Mouse (Mus musculus) heart, adult 9 months (tissue): Measurements from ENCODE around the gene Hipk2.

Source experiments
- DNase-seq, 2 experiments: peaks; one replicate each; pipeline ENCODE4 v3.0.0; 2022; ENCODE audit warnings: low spot score in 2 of 2

Gene Hipk2

GRCm38 (mm10) chr6:38867291-38867690 is 8.7 kb downstream of the Hipk2 start:
- no peak for DNase-seq

- DNase-seq: no peak
Measured at GRCm38 (mm10) chr6:38866761-38867160, 9.2 kb downstream of the Hipk2 start.

- no peak for DNase-seq
Measured at GRCm38 (mm10) chr6:38866357-38866756, 9.6 kb downstream of the Hipk2 start.

GRCm38 (mm10) chr6:38865805-38866204 is 10.2 kb downstream of the Hipk2 start:
- DNase-seq: no peak

GRCm38 (mm10) chr6:38863595-38863994 is 12.4 kb downstream of the Hipk2 start:
- DNase-seq: no peak

DNA sequence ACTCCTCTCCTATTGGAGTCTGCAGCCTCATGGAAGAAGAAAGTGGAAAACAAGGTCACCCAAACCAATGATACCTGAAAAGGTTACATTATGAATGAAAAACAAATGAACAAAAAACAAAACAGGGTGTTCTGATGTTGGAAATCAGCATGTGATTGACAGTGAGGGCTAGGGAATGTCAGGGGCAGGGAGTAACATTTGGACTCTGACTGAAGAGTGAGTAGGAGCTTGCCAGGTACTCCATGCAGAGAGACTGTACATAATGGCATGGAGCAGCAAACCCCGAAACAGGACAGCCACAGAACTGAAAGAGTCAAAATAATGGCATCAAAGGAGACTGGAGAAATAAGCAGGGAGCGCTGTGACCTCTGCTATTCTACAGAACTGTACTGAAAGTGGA is 15.7 kb downstream of the Hipk2 start:
- DNase-seq: no peak

GRCm38 (mm10) chr6:38859819-38860218 is 16.1 kb downstream of the Hipk2 start:
- DNase-seq: no peak

DNA sequence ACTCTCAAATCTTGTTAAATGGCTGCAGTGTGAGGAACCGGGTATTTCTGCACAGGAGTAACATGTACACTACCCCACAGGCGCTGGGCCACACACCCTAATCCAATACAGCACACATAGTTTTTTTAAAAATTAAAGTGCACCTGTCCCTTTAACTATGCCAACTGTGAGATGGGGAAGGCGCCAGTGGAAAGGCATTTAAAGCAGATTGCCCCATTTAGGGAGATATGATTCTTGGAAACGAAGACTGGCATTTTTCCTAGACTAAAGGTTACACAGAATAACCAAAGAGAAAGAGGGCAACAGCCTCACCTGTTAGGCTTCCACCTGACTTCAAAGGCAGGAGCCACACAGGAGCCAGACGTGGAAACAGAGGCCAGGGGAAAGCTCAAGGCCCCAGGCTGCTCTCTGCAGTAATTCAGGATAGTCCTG is 22.4 kb downstream of the Hipk2 start:
- no peak for DNase-seq

- DNase-seq: no peak
Measured at GRCm38 (mm10) chr6:38851740-38852139, 24.2 kb downstream of the Hipk2 start.

DNA sequence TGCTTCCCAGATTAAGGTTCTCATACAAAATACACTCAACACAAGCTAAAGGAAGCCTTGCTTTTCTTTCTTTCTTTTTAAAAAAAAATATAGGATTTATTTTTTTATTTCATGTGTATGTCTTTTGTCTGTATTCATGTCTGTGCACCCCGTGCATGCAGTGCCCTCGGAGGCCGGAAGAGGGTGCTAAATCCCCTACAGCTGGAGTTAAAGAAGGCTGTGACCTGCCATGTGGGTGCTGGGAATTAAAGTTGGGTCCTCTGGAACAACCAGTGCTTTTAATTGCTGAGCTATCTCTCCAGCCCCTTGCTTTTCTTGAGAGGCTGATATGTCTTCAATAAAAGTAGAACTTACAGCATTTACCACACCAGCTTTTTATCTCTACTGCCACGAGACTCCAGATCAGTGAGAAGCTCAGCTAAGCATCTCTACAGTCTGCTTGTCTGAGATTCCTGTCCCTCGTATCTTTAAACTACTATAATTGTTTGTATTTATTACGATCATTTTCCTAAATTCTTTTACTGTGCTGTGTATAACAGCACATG is 25.2 kb downstream of the Hipk2 start:
- DNase-seq: no peak

- no peak for DNase-seq
Measured at GRCm38 (mm10) chr6:38847958-38848910, 27.7 kb downstream of the Hipk2 start.

DNA sequence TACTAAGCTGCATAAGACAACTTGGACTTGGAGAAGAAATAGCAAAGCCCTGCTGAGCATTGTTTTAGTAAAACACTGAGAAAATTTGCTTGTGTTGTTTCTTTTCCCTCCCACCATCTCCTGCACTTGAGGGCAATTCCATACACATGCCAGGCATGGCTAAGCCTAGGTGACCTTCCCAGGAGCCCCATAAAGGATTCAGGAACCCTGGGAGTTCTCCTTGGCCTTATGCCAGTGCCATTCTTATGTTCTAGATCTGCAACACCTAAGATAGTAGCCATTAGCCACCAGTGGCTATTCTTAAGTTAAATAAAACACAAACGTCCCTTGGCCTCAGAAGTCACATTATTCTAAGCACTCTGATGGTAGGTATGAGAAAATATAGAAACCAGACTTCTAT is 28.5 kb downstream of the Hipk2 start:
- DNase-seq: no peak

DNA sequence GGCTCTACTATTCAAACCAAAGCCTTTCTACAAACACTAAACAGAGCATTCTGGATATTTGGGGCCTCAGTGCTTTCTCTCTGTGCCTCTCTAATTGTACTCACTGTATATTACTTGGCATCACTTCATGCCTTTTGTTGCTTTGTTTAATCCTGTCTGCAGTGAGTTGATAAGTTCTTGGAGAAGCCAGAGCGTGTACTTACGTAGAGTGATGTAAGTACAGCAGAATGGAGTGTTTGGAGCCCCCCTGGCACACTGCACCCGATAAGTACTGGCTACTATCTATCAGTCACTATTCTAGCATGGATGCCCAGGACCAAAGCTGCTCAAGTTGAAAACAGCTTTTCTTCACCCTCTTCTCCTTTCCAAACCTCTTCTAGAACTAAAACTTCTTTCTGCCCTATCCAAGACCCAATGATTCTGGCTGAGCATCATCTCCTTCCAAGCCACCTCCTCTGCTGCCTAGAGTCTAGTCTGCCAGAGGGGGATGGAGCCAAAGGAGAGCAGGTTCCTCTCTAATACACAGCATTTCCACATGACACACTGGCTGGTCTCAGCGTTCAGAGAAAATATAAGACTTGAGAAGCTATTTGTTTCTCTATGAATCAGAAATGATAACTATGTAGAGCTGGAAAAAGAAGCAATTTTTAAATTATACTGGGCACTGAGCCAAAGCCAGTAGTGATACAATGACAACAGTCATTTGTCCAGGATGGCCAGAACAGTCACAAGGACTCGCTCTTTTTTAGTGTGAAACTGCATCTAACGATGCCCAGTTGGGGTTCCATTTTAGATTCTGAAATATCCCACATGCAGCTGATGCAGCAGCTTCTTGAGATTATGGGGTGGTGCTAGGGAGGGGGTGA is 29.4 kb downstream of the Hipk2 start:
- DNase-seq: no peak

- no peak for DNase-seq
Measured at GRCm38 (mm10) chr6:38845876-38846275, 30.1 kb downstream of the Hipk2 start.

- no peak for DNase-seq
Measured at GRCm38 (mm10) chr6:38845117-38845516, 30.8 kb downstream of the Hipk2 start.

- no peak for DNase-seq
Measured at GRCm38 (mm10) chr6:38841551-38841950, 34.4 kb downstream of the Hipk2 start.

DNA sequence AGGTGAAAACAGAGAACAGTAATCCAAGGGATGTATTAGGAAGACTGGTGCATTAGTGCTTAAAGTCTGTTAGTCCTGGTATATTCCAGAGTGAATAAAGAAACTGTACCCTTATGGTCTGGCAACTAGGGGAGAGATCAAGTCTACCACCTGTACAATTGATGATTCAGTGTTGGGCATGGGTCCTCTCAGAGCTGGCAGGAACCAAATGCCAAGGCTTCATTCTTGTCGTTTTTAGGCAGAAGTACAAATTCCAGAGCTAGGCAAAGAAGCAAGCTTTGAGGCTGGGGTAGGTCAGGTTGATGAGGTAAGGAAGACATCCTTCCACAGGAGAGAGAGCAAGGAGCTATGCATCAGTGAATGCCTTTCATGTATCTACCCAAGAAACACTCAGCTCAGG is 35.2 kb downstream of the Hipk2 start:
- DNase-seq: no peak

GRCm38 (mm10) chr6:38840380-38840779 is 35.6 kb downstream of the Hipk2 start:
- no peak for DNase-seq

DNA sequence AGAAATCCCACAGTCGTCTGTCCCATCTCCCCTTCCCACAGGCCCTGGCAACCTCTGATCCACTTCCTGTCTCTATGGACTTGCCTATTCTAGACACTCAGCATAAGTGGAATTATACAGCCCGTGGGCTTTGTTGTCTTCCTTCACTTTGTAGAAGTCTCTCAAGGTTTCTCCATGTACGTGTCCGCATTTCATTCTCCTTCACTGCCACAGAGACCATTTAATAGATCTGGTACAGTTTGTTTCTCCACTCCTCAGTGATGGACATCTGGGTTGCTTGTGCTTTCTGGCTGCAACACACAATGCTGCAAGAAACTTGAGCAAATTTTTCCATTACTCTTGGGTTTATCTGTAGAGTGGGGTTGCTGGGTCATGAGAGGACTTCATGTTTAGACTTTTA is 36.1 kb downstream of the Hipk2 start:
- DNase-seq: no peak

- no peak for DNase-seq
Measured at GRCm38 (mm10) chr6:38838061-38838460, 37.9 kb downstream of the Hipk2 start.

- DNase-seq: no peak
Measured at GRCm38 (mm10) chr6:38835217-38835616, 40.7 kb downstream of the Hipk2 start.

DNA sequence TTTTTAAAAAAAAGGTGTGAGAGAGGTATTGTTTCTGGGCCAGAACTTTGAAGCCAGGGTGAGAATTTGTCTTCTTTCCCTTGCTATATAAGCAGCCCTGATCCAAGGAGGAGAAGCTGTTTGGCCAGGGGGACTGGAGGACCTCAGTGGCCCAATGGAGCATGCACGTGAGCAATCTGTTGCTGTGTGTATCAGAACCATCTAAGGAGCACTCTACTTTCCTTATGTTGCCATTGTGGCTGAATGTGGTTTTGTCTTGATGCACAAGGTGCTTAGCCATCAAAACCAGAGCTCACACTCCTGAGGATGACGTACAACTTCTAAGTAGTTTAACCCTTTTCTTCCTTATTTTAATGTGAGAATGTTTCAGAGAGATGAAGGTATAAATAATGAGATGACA is 41.2 kb downstream of the Hipk2 start:
- no peak for DNase-seq
